Mouse (Mus musculus) kidney, adult 2 months (tissue): ENCODE measurements around the gene Mosmo.

Experiments used
- CTCF ChIP-seq: fragments of 200-500 bp; conservative IDR thresholded peaks from 2 replicates; pipeline ENCODE4 v1.5.1; 2011; ENCODE audit warnings: low read depth, mild to moderate bottlenecking, control low read depth, low read length, moderate library complexity, mixed read lengths; ENCODE audit not compliant: insufficient read depth, insufficient read length
- POLR2A ChIP-seq: fragments of 200-500 bp; IDR thresholded peaks from one replicate; pipeline ENCODE4 v1.6.1; 2011; ENCODE audit warnings: low read depth, low read length, control low read depth

- TF ChIP-seq CTCF = no peak
- TF ChIP-seq POLR2A = no peak
Measured at GRCm38 (mm10) chr7:120746029-120746428, 68.6 kb downstream of the Mosmo start.
